Mouse (Mus musculus) gastrocnemius, postnatal 10 days (tissue): Measurements from ENCODE around the gene Zfp248. TPM values are rescaled to one million over a fixed set of nuclear protein-coding genes. Genes with fewer than 3 reads are reported as not detected.

ENCODE experiments used
- DNase-seq: peaks from one replicate; pipeline ENCODE4 v3.0.0; 2021; ENCODE audit warnings: mixed read lengths
- long read RNA-seq, 2 experiments: library from polyadenylated mRNA; stranded (forward); transcript quantifications; one replicate each; pipeline ENCODE4 v2.0.0; 2021
- total RNA-seq, 2 experiments: library from RNA; stranded (reverse); gene quantifications; 2 replicates each; pipeline ENCODE4 v1.2.3; 2021

Gene Zfp248
- 1 to 10 TPM; 2.2 to 2.5 TPM for total RNA-seq
- long read RNA-seq, experiment 1, partial matches to known transcripts = 0 of 4 reads
- long read RNA-seq, experiment 1, other reads (novel, unspliced or antisense) = 1 of 4 reads
- long read RNA-seq, experiment 2 = 0 reads

- peak; percentile 87 for DNase-seq
Measured at GRCm38 (mm10) chr6:118455042-118455631, at the start of gene Zfp248. Zfp248 (minus strand) TSS chr6:118455528.

DNA sequence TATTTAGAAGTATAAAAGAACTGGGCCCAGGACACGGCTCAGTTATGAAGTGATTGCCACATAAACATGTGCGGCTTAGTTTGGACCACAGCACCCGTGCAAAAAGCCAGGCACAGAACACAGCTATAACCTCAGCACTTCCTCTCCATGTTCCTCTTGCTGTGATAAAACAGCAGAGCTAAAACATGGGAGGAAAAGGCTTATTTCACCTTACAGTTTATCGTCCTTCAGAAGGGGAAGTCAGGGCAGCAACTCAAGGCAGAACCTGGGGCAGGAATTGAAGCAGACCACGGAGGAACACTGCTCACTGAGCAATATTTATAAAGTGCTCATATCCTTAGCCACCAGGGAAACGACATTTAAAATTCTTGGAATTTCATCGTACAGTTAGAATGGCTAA lies 43.7 kb upstream of the Zfp248 start:
- no peak for DNase-seq

GRCm38 (mm10) chr6:118482125-118482524 lies 26.8 kb upstream of the Zfp248 start:
- DNase-seq = no peak

DNA sequence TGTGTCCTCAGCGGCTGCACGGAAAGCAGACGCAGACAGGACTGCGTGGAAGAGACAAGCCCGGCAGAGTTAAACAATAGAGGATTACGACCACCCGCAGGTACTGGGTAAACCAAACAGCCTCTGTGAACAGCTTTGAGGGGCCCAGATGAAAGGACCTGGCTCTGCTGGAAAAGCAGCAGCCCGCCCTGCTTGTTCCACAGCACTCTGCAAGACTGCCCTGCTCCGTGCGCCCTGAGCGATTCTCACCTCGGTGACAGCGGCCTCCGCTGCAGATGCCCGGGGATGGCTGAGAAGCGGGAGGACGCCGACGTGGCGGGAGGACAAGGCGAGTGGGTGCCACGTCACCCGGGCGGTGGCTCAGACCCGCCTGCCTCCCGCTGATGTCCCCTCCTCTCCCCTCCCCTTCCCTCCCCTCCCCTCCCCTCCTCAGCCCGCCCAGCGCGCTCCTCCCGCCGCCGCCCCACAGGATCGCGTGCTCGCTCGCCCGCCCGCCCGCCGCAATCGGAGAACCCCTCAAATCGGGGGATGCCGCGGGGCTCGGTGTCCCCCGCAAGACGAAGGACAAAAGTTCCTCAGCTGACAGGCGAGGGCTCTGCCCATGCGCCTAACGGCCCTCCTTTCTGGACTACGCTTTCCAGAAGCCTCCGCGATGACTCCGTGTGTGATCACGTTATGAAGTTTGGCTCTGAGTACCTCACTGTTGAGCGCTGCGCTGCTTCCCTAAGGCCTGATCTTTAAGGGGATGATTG lies 23.8 kb upstream of the Zfp248 start, which contains the start of gene Zfp9:
Zfp9 (minus strand) TSS at position 364 of the 752 bp plus-strand sequence.
- DNase-seq = peak; percentile 83

DNA sequence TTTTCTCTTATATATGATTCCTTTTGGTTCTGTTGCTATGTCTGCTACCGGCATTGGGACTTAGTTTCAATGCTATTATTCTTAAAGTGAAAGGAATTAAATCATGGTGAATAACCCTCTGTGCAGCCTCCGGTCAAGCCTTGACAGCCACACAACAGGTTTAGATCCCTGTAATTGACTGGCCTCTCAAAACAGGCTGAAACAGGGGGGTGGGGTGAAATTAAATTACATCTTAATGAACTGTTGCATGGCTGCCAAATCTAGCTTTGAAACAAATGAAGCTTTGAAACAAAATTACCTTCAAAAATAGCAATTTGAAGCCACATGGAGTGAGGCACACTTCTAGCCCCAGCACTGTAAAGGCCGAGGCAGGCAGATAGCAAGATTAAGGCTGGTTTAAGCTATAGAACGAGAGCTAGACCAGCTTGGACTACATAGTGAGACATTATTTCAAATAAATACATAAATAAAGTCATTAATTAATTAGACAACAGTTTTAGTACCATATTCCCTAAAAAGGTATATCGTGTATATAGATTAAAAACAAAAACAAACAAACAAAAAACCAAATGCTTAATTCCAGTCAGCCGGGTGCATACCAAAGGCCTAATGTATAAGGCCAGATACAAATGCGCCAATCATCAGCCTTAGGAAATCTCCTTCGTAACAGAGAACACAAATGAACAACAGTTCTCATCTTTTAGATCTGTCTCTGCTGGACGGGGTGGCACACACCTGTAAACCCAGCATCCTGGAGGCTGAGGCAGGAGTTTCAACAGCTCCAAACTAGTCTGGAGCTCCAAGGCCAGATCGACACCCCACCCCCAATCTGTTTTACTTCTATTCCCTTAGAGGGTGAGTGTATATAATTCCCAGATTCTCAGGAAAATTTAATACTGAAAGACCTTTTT lies 22.8 kb upstream of the Zfp248 start:
- no peak for DNase-seq

GRCm38 (mm10) chr6:118462069-118462705 lies 6.9 kb upstream of the Zfp248 start:
- no peak for DNase-seq

GRCm38 (mm10) chr6:118457726-118458125 lies 2.4 kb upstream of the Zfp248 start:
- no peak for DNase-seq

DNA sequence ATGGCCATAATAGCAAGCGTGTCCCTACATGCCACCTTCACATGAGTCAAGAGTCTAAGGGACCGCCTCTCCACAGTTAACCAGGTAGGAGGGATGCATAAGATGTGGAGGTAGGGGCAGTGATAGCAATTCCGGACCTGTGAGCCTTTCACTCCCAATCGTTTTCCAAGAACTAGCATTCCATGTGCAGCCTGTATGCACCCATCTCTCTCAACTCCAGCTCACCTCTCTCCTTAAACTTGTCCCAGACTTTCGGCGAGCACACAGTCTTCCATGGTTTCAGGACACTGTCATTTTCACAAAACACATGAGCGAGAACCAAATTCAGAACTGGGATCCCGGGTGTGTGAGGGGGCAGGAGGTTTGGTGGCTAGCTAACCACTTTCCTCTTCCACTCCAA lies 876 bp downstream of the Zfp248 start:
- no peak for DNase-seq

GRCm38 (mm10) chr6:118431502-118431901 lies 23.8 kb downstream of the Zfp248 start:
- no peak for DNase-seq

GRCm38 (mm10) chr6:118426666-118427065 lies 28.7 kb downstream of the Zfp248 start:
- DNase-seq = no peak

DNA sequence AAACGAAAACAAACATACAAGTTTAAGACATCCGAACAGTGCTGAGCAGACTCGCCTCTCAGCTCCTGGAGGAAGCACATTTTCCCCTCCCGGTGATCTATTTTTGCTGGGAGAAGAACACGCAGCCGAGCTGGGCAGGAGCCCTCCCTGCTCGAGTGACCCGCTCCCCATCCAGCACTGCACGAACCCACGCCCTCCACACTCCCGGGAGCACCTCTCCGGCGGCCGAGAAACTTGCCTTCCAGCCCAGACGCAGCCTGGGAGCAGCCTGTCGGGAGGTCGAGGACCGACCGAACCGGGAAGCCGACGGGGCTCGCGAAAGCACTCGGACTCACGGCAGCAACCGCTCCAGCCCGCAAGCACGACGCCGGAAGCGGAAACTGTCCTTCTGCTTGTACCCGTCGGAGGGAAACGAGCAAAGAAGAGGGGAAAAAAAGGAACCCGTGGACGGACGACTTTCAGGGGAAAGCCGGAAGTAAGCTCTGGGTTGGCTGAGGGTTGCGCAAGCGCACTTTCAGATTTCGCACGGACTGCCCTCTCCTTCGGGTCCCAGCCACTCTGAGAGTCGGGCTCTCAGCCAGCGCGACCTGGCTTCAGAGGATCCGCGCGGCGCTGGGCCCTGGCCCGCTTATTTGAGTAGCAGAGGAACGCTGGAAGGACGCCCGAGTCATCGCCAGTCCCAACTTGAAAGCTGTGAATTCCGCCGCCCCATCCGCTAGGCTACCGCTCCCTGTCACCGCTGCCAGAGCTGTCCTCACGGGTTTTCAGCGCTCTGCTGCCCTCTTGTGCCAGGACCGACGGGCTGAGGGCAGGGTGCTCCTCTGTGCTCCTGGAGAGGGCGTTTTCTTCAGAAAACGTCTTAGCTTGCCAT lies 36.0 kb downstream of the Zfp248 start, which contains the start of gene Bms1:
Bms1 (minus strand) TSS at position 425 of the 871 bp plus-strand sequence.
- DNase-seq = peak; percentile 96

DNA sequence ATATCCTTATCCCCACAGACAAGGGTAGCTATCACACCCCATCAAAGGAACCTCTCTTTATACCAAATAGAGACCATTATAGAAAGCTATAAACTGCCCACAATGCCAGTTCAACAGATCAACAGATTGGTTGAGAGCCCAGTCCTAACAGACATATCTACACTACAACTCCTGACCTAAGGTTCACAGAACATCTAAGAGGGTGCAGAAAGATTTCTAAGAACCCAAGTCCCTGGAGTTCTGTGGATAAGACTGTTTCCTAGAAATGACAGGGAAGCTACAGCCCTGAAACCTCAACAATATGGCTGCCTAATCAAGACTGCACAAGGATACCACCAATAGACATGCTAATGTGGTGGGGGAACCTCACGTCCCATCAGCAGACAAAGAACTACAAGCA lies 44.9 kb downstream of the Zfp248 start:
- no peak for DNase-seq

DNA sequence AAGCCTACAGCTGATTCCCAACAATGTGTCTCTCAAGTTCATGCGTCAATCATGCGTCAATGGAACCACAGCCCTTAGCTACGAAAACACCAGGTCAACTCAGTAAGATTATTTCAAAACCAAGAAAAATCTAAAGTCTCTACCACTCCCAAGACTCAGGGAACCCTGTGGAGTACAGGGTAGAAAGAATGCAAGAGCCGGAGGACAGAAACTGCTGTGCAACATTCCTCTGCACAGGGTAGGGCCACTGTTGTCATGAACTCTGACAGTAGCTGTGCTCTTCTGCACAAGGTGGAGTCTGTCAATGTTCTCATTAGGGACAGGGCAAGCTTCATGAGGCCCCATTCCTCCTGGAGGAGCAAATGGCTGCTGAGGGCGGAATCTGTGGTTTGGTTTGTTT lies 46.8 kb downstream of the Zfp248 start:
- DNase-seq = no peak

GRCm38 (mm10) chr6:118406421-118406820 lies 48.9 kb downstream of the Zfp248 start:
- no peak for DNase-seq

DNA sequence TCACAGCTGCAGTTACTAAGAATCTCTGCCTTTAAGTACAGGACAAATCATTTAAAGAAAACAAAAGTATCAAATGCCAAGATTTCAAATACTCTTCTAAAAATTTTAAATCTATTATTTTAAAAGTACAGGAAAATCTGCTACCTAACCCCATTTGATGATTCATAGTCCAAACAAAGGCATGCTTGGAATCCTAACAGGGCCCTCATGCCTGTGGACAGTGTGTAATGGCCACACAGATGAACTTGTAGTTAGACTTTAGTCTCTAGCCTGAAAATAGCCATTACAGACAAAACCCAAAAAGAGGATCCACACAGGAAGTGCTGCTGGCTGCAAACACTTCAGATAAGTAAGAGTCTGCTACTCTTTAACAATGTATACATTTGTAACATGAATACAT lies 64.6 kb downstream of the Zfp248 start:
- DNase-seq = no peak

GRCm38 (mm10) chr6:118385962-118386361 lies 69.4 kb downstream of the Zfp248 start:
- no peak for DNase-seq

GRCm38 (mm10) chr6:118381234-118381633 lies 74.1 kb downstream of the Zfp248 start:
- no peak for DNase-seq

DNA sequence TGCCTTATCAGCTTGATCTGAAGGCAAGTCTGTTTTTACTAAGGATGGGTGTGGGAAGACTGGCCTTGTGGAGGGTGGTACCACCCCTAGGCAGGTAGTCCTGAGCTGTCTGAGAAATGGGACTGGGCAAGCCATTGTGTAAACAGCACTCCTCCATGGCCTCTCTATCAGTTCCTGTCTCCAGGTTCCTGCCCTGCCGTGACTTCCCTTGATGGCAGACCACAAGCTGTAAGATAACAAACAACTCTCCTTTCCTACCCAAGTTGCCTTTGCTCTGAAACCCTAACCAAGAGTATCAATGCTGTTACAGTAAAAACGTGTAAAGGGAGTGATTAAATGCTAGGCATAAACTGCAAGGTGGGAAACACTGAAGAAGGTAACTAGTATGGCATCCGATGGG lies 74.7 kb downstream of the Zfp248 start:
- DNase-seq = no peak

DNA sequence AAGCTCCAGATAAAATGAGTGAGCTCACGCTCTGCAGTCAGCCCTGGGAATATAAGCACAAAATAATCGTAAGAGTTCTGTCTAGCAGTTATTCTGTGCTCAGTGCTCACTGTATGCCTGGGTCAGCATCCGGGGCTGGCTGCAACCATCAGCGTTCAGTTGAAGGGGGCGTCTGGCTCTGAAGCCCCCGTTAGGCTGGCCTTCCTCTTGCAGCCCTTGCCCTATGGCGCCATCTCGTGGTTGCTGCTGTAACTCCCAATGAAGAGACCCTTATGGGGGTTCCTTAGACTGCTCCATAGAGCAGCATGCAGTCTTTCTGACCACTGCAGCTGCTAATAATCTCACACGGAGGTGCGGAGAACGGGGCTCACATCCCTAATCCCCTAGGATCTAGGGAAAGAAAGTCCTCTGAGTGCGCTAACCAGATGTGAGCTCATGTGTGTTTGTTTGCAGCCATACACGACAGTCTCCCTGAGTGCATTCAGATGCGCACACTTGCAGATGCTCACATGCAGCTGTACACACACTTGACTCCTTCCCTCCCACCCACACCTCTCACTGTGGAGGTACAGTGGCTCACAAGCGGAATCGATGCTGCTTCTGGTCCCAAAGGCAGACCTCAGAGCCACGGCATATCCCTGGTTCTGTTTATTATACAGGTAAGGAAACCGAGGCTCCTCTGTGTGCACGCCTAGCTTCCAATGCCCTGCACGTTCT lies 75.7 kb downstream of the Zfp248 start:
- peak; percentile 83 for DNase-seq

- DNase-seq = no peak
Measured at GRCm38 (mm10) chr6:118377611-118378010, 77.7 kb downstream of the Zfp248 start.
